In genomic region chr11:118955016-118955415, GRCm38 (mm10) we compare ENCODE assay signal across 19 mouse cellular contexts. TPM values are rescaled to one million over a fixed set of nuclear protein-coding genes. Genes with fewer than 3 reads are reported as not detected.
A peak's percentile ranks its signal among the peaks of the same experiment; 100 is the strongest.
DNase-seq lines count a peak whose midpoint lies in the region; ATAC-seq and TF ChIP-seq lines count a peak whose summit lies in the region.
"Had no signal": no experiment of that assay in that cellular context is flagged by ENCODE, and none has a peak within 500 bp of the region (broad histone marks: within the 10 kb centered on the region; RNA-seq: fewer than 3 reads in every experiment).

No protein-coding gene starts in this region.

- H3K4me3 ChIP-seq in hindbrain, embryonic 10.5 days = no peak overlapping the region
- H3K4me3 ChIP-seq in hindbrain, embryonic 16.5 days (ENCODE audit: low read length) = no peak overlapping the region
- no peak overlapping the region for H3K4me3 ChIP-seq in forebrain, embryonic 15.5 days
- no peak overlapping the region for H3K4me3 ChIP-seq in limb, embryonic 11.5 days (ENCODE audit: low read depth, low read length)
- H3K4me3 ChIP-seq in neural tube, embryonic 14.5 days (ENCODE audit: low read depth, low read length) = no peak overlapping the region
- no peak overlapping the region for H3K4me3 ChIP-seq in kidney, adult 2 months (ENCODE audit: insufficient read depth, low read depth, low read length)
- H3K4me3 ChIP-seq: embryonic facial prominence, embryonic 13.5 days; liver, embryonic 15.5 days had no signal

- ATAC-seq in hindbrain, embryonic 16.5 days = no peak
- ATAC-seq in forebrain, embryonic 15.5 days (replicated peaks) = peak; percentile 70
- ATAC-seq in limb, embryonic 11.5 days (ENCODE audit: insufficient number of reproducible peaks, low FRiP score, low TSS enrichment, low read depth) = no peak
- ATAC-seq in neural tube, embryonic 14.5 days (ENCODE audit: low read depth) = no peak
- ATAC-seq in frontal cortex, adult (ENCODE audit: low TSS enrichment) = no peak
- ATAC-seq: intestine, postnatal 0 days; lung, postnatal 0 days had no signal

- no peaks in the 10 kb centered on the region for H3K9me3 ChIP-seq in hindbrain, embryonic 10.5 days
- no peaks in the 10 kb centered on the region for H3K9me3 ChIP-seq in hindbrain, embryonic 16.5 days (ENCODE audit: control insufficient read depth, low read length)
- no peaks in the 10 kb centered on the region for H3K9me3 ChIP-seq in forebrain, embryonic 15.5 days
- no peaks in the 10 kb centered on the region for H3K9me3 ChIP-seq in limb, embryonic 11.5 days (ENCODE audit: control insufficient read depth, low read length)
- no peaks in the 10 kb centered on the region for H3K9me3 ChIP-seq in neural tube, embryonic 14.5 days (ENCODE audit: control insufficient read depth, low read length)
- H3K9me3 ChIP-seq: embryonic facial prominence, embryonic 13.5 days; liver, embryonic 15.5 days had no signal

- no peak for DNase-seq in hindbrain, embryonic 10.5 days (ENCODE audit: low spot score)
- DNase-seq in limb, embryonic 11.5 days (ENCODE audit: low spot score) = no peak
- DNase-seq in spleen, postnatal 14 days (ENCODE audit: low spot score in 2 of 2) = no peak
- no peak for DNase-seq in kidney, adult 2 months
- DNase-seq: adrenal gland, adult 8-10 months; cerebellum, adult 11-12 months; heart, adult 18-20 months; heart, postnatal 4 days; kidney, postnatal 10 days; thymus, postnatal 4 days had no signal

- H3K4me1 ChIP-seq in hindbrain, embryonic 10.5 days (replicated peaks) = peaks cover 31% of the 10 kb centered on the region
- H3K4me1 ChIP-seq in hindbrain, embryonic 16.5 days (ENCODE audit: control insufficient read depth, insufficient read depth, low read depth, low read length) = peaks cover 24% of the 10 kb centered on the region
- peaks cover 47% of the 10 kb centered on the region for H3K4me1 ChIP-seq in forebrain, embryonic 15.5 days
- H3K4me1 ChIP-seq in limb, embryonic 11.5 days (ENCODE audit: control insufficient read depth, insufficient read depth, low read length) = peaks cover 8% of the 10 kb centered on the region
- peaks cover 22% of the 10 kb centered on the region; the same call in 1 of the 2 replicates for H3K4me1 ChIP-seq in neural tube, embryonic 14.5 days (ENCODE audit: control insufficient read depth, insufficient read depth, low read length)
- no peaks in the 10 kb centered on the region for H3K4me1 ChIP-seq in kidney, adult 2 months (ENCODE audit: control insufficient read depth, insufficient read depth, low read length)
- H3K4me1 ChIP-seq: liver, embryonic 15.5 days had no signal

- no peak overlapping the region for H3K9ac ChIP-seq in hindbrain, embryonic 16.5 days (ENCODE audit: low read depth, low read length)
- H3K9ac ChIP-seq in forebrain, embryonic 15.5 days (replicated peaks) = no peak overlapping the region
- H3K9ac ChIP-seq in limb, embryonic 11.5 days (ENCODE audit: low read length) = peak overlapping the region; percentile 4; the same call in 1 of the 2 replicates
- 0 out of 2 replicates have a peak overlapping the region, but pooled peaks have one; percentile 25 for H3K9ac ChIP-seq in neural tube, embryonic 14.5 days (replicated peaks; ENCODE audit: low read depth, low read length)
- H3K9ac ChIP-seq: embryonic facial prominence, embryonic 13.5 days; liver, embryonic 15.5 days had no signal

- no peaks in the 10 kb centered on the region for H3K36me3 ChIP-seq in hindbrain, embryonic 10.5 days
- H3K36me3 ChIP-seq in hindbrain, embryonic 16.5 days (ENCODE audit: control insufficient read depth, insufficient read depth, low read length) = no peaks in the 10 kb centered on the region
- no peaks in the 10 kb centered on the region for H3K36me3 ChIP-seq in forebrain, embryonic 15.5 days
- H3K36me3 ChIP-seq in limb, embryonic 11.5 days (ENCODE audit: control insufficient read depth, insufficient read depth, low read length) = no peaks in the 10 kb centered on the region
- H3K36me3 ChIP-seq in neural tube, embryonic 14.5 days (ENCODE audit: control insufficient read depth, insufficient read depth, low read length) = no peaks in the 10 kb centered on the region
- no peaks in the 10 kb centered on the region for H3K36me3 ChIP-seq in kidney, adult 2 months (ENCODE audit: control insufficient read depth, insufficient read depth, low read length)
- H3K36me3 ChIP-seq: embryonic facial prominence, embryonic 13.5 days; liver, embryonic 15.5 days had no signal

- no peak overlapping the region for H3K4me2 ChIP-seq in hindbrain, embryonic 16.5 days (ENCODE audit: low read length)
- no peak overlapping the region for H3K4me2 ChIP-seq in forebrain, embryonic 15.5 days (replicated peaks)
- no peak overlapping the region for H3K4me2 ChIP-seq in limb, embryonic 11.5 days (ENCODE audit: low read depth, severe bottlenecking)
- H3K4me2 ChIP-seq in neural tube, embryonic 14.5 days (ENCODE audit: low read depth, low read length) = no peak overlapping the region
- H3K4me2 ChIP-seq: embryonic facial prominence, embryonic 13.5 days; liver, embryonic 15.5 days had no signal

- no peak for TF ChIP-seq POLR2A in kidney, adult 2 months (IDR thresholded peaks at IDR 0.05; ENCODE audit: low read depth, low read length)

- 48% methylated on average over 6 of the region's 6 CpGs for WGBS in hindbrain, embryonic 10.5 days
- 42% methylated on average over 6 of the region's 6 CpGs for WGBS in hindbrain, embryonic 16.5 days
- WGBS in forebrain, embryonic 15.5 days = 11% methylated on average over 6 of the region's 6 CpGs
- 42% methylated on average over 6 of the region's 6 CpGs for WGBS in limb, embryonic 11.5 days
- WGBS in neural tube, embryonic 14.5 days = 35% methylated on average over 6 of the region's 6 CpGs
- 60% methylated on average over 6 of the region's 6 CpGs for WGBS in kidney, adult 2 months

- peaks cover 9% of the 10 kb centered on the region; the same call in 1 of the 2 replicates for H3K27me3 ChIP-seq in hindbrain, embryonic 10.5 days (ENCODE audit: insufficient read depth, poor library complexity, severe bottlenecking)
- H3K27me3 ChIP-seq in hindbrain, embryonic 16.5 days (replicated peaks; ENCODE audit: control insufficient read depth, insufficient read depth, low read length) = no peaks in the 10 kb centered on the region
- H3K27me3 ChIP-seq in forebrain, embryonic 15.5 days = no peaks in the 10 kb centered on the region
- no peaks in the 10 kb centered on the region for H3K27me3 ChIP-seq in limb, embryonic 11.5 days (ENCODE audit: control insufficient read depth, insufficient read depth, low read length)
- H3K27me3 ChIP-seq in neural tube, embryonic 14.5 days (ENCODE audit: control insufficient read depth, insufficient read depth, low read length) = no peaks in the 10 kb centered on the region
- no peaks in the 10 kb centered on the region for H3K27me3 ChIP-seq in kidney, adult 2 months (replicated peaks; ENCODE audit: control insufficient read depth, insufficient read depth, low read length)
- H3K27me3 ChIP-seq: liver, embryonic 15.5 days had no signal

- peak overlapping the region; percentile 64; the same call in 1 of the 2 replicates for H3K27ac ChIP-seq in hindbrain, embryonic 10.5 days
- no peak overlapping the region for H3K27ac ChIP-seq in hindbrain, embryonic 16.5 days (ENCODE audit: low read depth, low read length)
- H3K27ac ChIP-seq in forebrain, embryonic 15.5 days (replicated peaks) = peak overlapping the region; percentile 83
- no peak overlapping the region for H3K27ac ChIP-seq in limb, embryonic 11.5 days (replicated peaks; ENCODE audit: low read depth, low read length)
- no peak overlapping the region for H3K27ac ChIP-seq in neural tube, embryonic 14.5 days (ENCODE audit: low read depth, low read length)
- no peak overlapping the region for H3K27ac ChIP-seq in kidney, adult 2 months (ENCODE audit: insufficient read depth, low read depth, low read length)
- H3K27ac ChIP-seq: embryonic facial prominence, embryonic 13.5 days; liver, embryonic 15.5 days had no signal

- TF ChIP-seq CTCF in kidney, adult 2 months (conservative IDR thresholded peaks at IDR 0.05; ENCODE audit: insufficient read depth, insufficient read length, low read depth, low read length) = no peak

RNA-seq across cellular contexts. Expression of gene Enpp7, which starts 33.0 kb away (rescaled TPM):
- not detected in 2 replicates for polyA plus RNA-seq in hindbrain, embryonic 10.5 days (2016; fragmentation: Nextera tagmentation; extraction: Ambion mirVana)
- polyA plus RNA-seq in hindbrain, embryonic 16.5 days (2015; fragmentation: Nextera tagmentation; extraction: Ambion mirVana) = not detected in 2 replicates
- polyA plus RNA-seq in forebrain, embryonic 15.5 days (2015; fragmentation: Nextera tagmentation; extraction: Ambion mirVana) = not detected in 2 replicates
- polyA plus RNA-seq in limb, embryonic 11.5 days (2014; fragmentation: Nextera tagmentation; extraction: Ambion mirVana) = not detected in 2 replicates
- polyA plus RNA-seq in neural tube, embryonic 14.5 days (2014; fragmentation: Nextera tagmentation; extraction: Ambion mirVana) = not detected in 2 replicates
- not detected in 2 replicates for polyA plus RNA-seq in kidney, adult 2 months (2012; rRNA removed)
- polyA plus RNA-seq: embryonic facial prominence, embryonic 13.5 days; heart, embryonic 14.5 days; liver, embryonic 15.5 days; lung, postnatal 0 days had no signal

RNA-seq across cellular contexts. Expression of gene Rbfox3, which starts 43.6 kb away (rescaled TPM):
- polyA plus RNA-seq in hindbrain, embryonic 10.5 days (2016; fragmentation: Nextera tagmentation; extraction: Ambion mirVana) = 5.8 and 11.7 TPM in 2 replicates
- 68.4 and 69.4 TPM in 2 replicates for polyA plus RNA-seq in hindbrain, embryonic 16.5 days (2015; fragmentation: Nextera tagmentation; extraction: Ambion mirVana)
- polyA plus RNA-seq in forebrain, embryonic 15.5 days (2015; fragmentation: Nextera tagmentation; extraction: Ambion mirVana) = 51.1 and 57.2 TPM in 2 replicates
- polyA plus RNA-seq in limb, embryonic 11.5 days (2014; fragmentation: Nextera tagmentation; extraction: Ambion mirVana) = 1.9 and 2.5 TPM in 2 replicates
- polyA plus RNA-seq in neural tube, embryonic 14.5 days (2014; fragmentation: Nextera tagmentation; extraction: Ambion mirVana) = 81.9 and 82.7 TPM in 2 replicates
- polyA plus RNA-seq in kidney, adult 2 months (2012; rRNA removed) = 0.27 TPM in 2 replicates

Comparison
In these comparisons a context has a peak if more than half of its experiments do, and no peak if none do; other contexts are left out.
1. H3K27ac ChIP-seq: peak in hindbrain, embryonic 10.5 days (single experiment) and forebrain, embryonic 15.5 days (single experiment); none in hindbrain, embryonic 16.5 days (single experiment), limb, embryonic 11.5 days (single experiment), neural tube, embryonic 14.5 days (single experiment) and kidney, adult 2 months (single experiment).
2. H3K9ac ChIP-seq: peak in limb, embryonic 11.5 days (single experiment) and neural tube, embryonic 14.5 days (single experiment); none in hindbrain, embryonic 16.5 days (single experiment) and forebrain, embryonic 15.5 days (single experiment).